Mouse (Mus musculus) forebrain, embryonic 14.5 days (tissue): ENCODE measurements around the gene Foxp3. TPM values are rescaled to one million over a fixed set of nuclear protein-coding genes. Genes with fewer than 3 reads are reported as not detected.

ENCODE experiments used
- ATAC-seq: fragments of 200-750 bp; cut with Nextera tagmentation; 2 replicates; pipeline ENCODE4 v1.8.0; 2017; ENCODE audit warnings: mild to moderate bottlenecking, moderate library complexity
- DNase-seq: peaks from one replicate; pipeline ENCODE4 v3.0.0-alpha.2; 2015; ENCODE audit warnings: low spot score
- H3K27ac ChIP-seq: fragments of 300-500 bp; sonication (generic); 2 replicates; pipeline ENCODE4 v1.5.1; 2014; ENCODE audit warnings: low read depth, mild to moderate bottlenecking, control low read depth, low read length, moderate library complexity
- H3K27me3 ChIP-seq: fragments of 300-500 bp; sonication (generic); replicated peaks from 2 replicates; pipeline ENCODE4 v1.6.1; 2014; ENCODE audit warnings: low read length, control low read depth, mixed read lengths; ENCODE audit not compliant: control insufficient read depth, insufficient read depth
- H3K36me3 ChIP-seq: fragments of 300-500 bp; sonication (generic); 2 replicates; pipeline ENCODE4 v1.6.1; 2014; ENCODE audit warnings: low read length, control low read depth; ENCODE audit not compliant: control insufficient read depth, insufficient read depth
- H3K4me1 ChIP-seq: fragments of 300-500 bp; sonication (generic); 2 replicates; pipeline ENCODE4 v1.6.1; 2014; ENCODE audit warnings: antibody characterized with exemption, low read length, control low read depth; ENCODE audit not compliant: control insufficient read depth, insufficient read depth
- H3K4me2 ChIP-seq: fragments of 300-500 bp; sonication (generic); 2 replicates; pipeline ENCODE4 v1.6.1; 2014; ENCODE audit warnings: mild to moderate bottlenecking, control low read depth, low read length
- H3K4me3 ChIP-seq: fragments of 300-500 bp; sonication (generic); 2 replicates; pipeline ENCODE4 v1.5.1; 2014; ENCODE audit warnings: low read depth, low read length, control low read depth
- H3K9ac ChIP-seq: fragments of 300-500 bp; sonication (generic); 2 replicates; pipeline ENCODE4 v1.6.1; 2014; ENCODE audit warnings: mild to moderate bottlenecking, low read length, control low read depth, moderate library complexity
- H3K9me3 ChIP-seq: fragments of 300-500 bp; sonication (generic); replicated peaks from 2 replicates; pipeline ENCODE4 v1.6.1; 2016; ENCODE audit warnings: low read length, control low read depth, mixed read lengths; ENCODE audit not compliant: control insufficient read depth
- WGBS: fragments of 180-500 bp; shearing (Covaris S2); extraction: QIAGEN DNeasy Blood & Tissue Kit; methylation state at CpG from one replicate; pipeline ENCODE4 v1.1.7; 2014; 5-methylcytosine and 5-hydroxymethylcytosine counted together
- polyA plus RNA-seq: library from polyadenylated mRNA; unstranded; fragments of >200 nt; fragmentation: Nextera tagmentation; extraction: Ambion mirVana; gene quantifications from 2 replicates; pipeline ENCODE4 v1.2.1, GENCODE M21; 2014

Gene Foxp3
- polyA plus RNA-seq, 1 experiment from 2014 or later = not detected

- peak; percentile 43; the same call in 1 of the 2 replicates for ATAC-seq
- H3K4me3 ChIP-seq = no peak overlapping the region
- 48% methylated on average over 8 of the region's 8 CpGs for WGBS
These were observed 32.1 kb downstream of the Foxp3 start for GRCm38 (mm10) chrX:7605575-7605941.

DNA sequence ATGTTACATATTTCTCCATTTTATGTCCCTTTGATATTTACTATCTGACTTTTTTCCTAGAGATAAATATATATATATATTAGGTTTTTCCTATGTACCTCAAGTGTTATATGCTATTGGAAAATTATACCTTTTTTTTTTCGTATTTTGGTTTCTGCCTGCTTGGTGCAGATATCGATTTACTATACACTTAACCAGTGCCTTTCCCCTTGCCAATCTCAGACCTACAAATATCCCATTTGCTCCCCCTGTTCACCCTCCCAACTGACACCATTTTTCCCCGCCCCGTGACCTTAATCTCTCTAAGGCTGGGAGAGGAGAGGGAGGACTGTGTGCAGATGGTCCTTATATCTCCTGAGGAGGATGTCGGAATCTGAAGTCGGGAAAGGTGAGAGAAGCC lies 33.3 kb downstream of the Foxp3 start, which contains the start of gene Cacna1f:
Cacna1f (plus strand) TSS at position 301 of the 400 bp plus-strand sequence.
- WGBS = 79% methylated on average over 6 of the region's 6 CpGs
- no peak within 1 kb of the TSS for H3K27ac ChIP-seq
- DNase-seq = no peak

More at GRCm38 (mm10) chrX:7605575-7605941, 32.1 kb downstream of the Foxp3 start:
- Histone ChIP-seq H3K9me3 (no peaks in the 10 kb centered on the region), H3K36me3 (no peaks in the 10 kb centered on the region), H3K9ac (no peak overlapping the region), H3K4me1 (no peaks in the 10 kb centered on the region), H3K27ac (no peak overlapping the region), H3K27me3 (no peaks in the 10 kb centered on the region), H3K4me2 (no peak overlapping the region)
- DNase-seq = no peak

GRCm38 (mm10) chrX:7610035-7610434 lies 36.6 kb downstream of the Foxp3 start:
- peak; percentile 16; the same call in 1 of the 2 replicates for ATAC-seq
- DNase-seq = peak; percentile 1
- H3K27ac ChIP-seq = no peak overlapping the region
- H3K9me3 ChIP-seq = no peaks in the 10 kb centered on the region
- H3K36me3 ChIP-seq = no peaks in the 10 kb centered on the region
- peak overlapping the region; percentile 61 for H3K4me2 ChIP-seq
- H3K9ac ChIP-seq = peak overlapping the region; percentile 58
- WGBS = 36% methylated on average over 21 of the region's 21 CpGs
- H3K4me1 ChIP-seq = no peaks in the 10 kb centered on the region
- peak overlapping the region; percentile 34 for H3K4me3 ChIP-seq
- no peaks in the 10 kb centered on the region for H3K27me3 ChIP-seq

More for the DNA sequence above, 33.3 kb downstream of the Foxp3 start, which contains the start of gene Cacna1f:
- Histone ChIP-seq H3K4me3 (no peak within 1 kb of the TSS), H3K36me3 (no peaks in the 10 kb centered on the region), H3K9ac (no peak within 1 kb of the TSS), H3K4me2 (no peak within 1 kb of the TSS), H3K9me3 (no peaks in the 10 kb centered on the region), H3K4me1 (no peaks in the 10 kb centered on the region), H3K27me3 (no peaks in the 10 kb centered on the region)
- no peak for ATAC-seq

GRCm38 (mm10) chrX:7610536-7611258 lies 37.3 kb downstream of the Foxp3 start:
- peak; percentile 75 for ATAC-seq
- peak; percentile 2 for DNase-seq
- H3K27ac ChIP-seq = no peak overlapping the region
- H3K4me1 ChIP-seq = no peaks in the 10 kb centered on the region
- H3K27me3 ChIP-seq = no peaks in the 10 kb centered on the region
- H3K4me3 ChIP-seq = peak overlapping the region; percentile 34
- H3K36me3 ChIP-seq = no peaks in the 10 kb centered on the region
- peak overlapping the region; percentile 61 for H3K4me2 ChIP-seq
- H3K9ac ChIP-seq = peak overlapping the region; percentile 58
- no peaks in the 10 kb centered on the region for H3K9me3 ChIP-seq
- 44% methylated on average over 26 of the region's 26 CpGs for WGBS

DNA sequence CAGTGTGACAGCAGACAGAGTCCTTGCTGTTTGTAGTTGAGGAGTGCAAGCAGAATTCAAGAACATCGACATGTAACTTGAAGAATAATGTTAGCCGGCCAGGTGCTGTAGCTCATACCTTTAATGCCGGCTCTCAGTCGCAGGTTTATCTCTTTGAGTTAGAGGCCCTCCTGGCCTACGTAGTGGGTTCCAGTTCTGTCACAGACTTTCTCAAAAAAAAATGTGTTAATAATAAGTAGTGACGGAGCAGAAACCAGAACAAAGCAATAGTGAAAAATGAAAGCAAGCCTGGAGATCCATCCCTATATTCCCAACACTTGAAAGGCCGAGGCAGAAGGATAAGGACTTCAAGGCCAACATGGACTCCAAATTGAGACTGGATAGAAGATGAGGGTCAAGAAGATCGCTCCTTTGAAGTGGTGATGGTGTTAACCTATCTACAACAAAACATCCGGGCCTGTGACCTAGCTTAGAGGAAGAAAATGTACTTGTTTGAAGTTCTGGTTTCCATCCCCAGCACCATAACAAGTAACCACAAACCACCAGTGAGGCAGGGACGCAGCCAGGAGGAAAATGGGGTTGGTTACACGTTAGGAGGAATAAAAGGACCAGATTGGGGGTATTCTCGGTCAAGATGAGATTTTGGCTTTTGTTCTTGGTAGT lies 44.6 kb downstream of the Foxp3 start:
- Histone ChIP-seq H3K36me3 (no peaks in the 10 kb centered on the region), H3K9ac (no peak overlapping the region), H3K27me3 (no peaks in the 10 kb centered on the region), H3K4me2 (no peak overlapping the region), H3K9me3 (no peaks in the 10 kb centered on the region), H3K4me1 (no peaks in the 10 kb centered on the region), H3K27ac (no peak overlapping the region), H3K4me3 (no peak overlapping the region)
- no peak for DNase-seq
- ATAC-seq = no peak
- WGBS = 82% methylated on average over 12 of the region's 12 CpGs

DNA sequence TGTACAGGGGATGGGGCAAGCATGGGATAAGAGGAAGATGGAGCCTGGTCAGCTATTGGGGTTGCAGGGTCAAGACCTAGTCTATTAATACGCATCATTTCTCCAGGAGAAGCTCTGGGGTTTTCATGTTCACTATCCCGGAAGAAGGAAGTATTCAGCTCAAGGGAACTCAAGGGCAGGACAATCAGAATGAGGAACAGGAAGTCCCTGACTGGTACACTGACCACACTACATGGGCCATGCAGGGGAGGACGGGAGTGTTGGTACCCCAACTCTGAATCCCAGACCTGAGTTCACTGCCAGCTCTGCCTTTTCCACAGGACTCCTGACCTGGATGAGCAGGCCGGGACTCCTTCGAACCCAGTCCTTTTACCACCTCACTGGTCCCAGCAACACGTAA lies 59.1 kb downstream of the Foxp3 start:
- DNase-seq (no peak), ATAC-seq (no peak)
- no peaks in the 10 kb centered on the region for H3K9me3 ChIP-seq
- no peaks in the 10 kb centered on the region for H3K27me3 ChIP-seq
- 87% methylated on average over 6 of the region's 6 CpGs for WGBS
- no peak overlapping the region for H3K27ac ChIP-seq
- no peaks in the 10 kb centered on the region for H3K4me1 ChIP-seq
- no peaks in the 10 kb centered on the region for H3K36me3 ChIP-seq
- H3K9ac ChIP-seq = no peak overlapping the region
- H3K4me2 ChIP-seq = no peak overlapping the region
- no peak overlapping the region for H3K4me3 ChIP-seq

DNA sequence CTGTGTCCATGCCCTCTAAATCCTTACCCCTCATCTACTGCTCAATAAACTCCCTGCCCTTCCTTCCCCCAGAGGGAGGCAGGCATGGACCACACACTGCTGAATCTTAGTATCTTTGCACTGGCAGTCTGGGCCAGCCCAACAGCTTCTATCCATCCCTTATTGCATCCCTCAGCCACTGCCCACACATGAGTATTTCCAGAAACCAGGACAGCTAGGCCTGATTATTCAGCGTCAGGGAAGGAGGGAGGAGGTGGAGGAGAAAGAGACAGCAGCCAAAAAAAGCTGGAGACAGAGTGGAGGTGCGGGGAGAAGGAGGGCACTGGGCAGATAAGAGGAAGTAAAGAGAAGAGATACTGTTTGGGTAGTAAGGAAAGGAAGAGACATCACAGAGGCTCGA lies 61.7 kb downstream of the Foxp3 start:
- Histone ChIP-seq H3K36me3 (no peaks in the 10 kb centered on the region), H3K4me3 (no peak overlapping the region), H3K9ac (no peak overlapping the region), H3K9me3 (no peaks in the 10 kb centered on the region), H3K4me2 (no peak overlapping the region), H3K4me1 (no peaks in the 10 kb centered on the region), H3K27ac (no peak overlapping the region), H3K27me3 (no peaks in the 10 kb centered on the region)
- DNase-seq = no peak
- ATAC-seq = no peak
- WGBS = 76% methylated on average over 3 of the region's 3 CpGs

GRCm38 (mm10) chrX:7638401-7639091 lies 65.1 kb downstream of the Foxp3 start, which contains the start of gene Syp:
TSS of gene Syp (plus strand) at chrX:7638471.
- Histone ChIP-seq H3K9me3 (no peaks in the 10 kb centered on the region), H3K36me3 (no peaks in the 10 kb centered on the region), H3K4me2 (peak within 1 kb of the TSS; percentile 54), H3K4me3 (peak within 1 kb of the TSS; percentile 49), H3K9ac (peak within 1 kb of the TSS; percentile 70), H3K4me1 (no peaks in the 10 kb centered on the region), H3K27me3 (no peaks in the 10 kb centered on the region), H3K27ac (peak within 1 kb of the TSS; percentile 80)
- DNase-seq (peak; percentile 81), ATAC-seq (peak; percentile 88)
- WGBS = 32% methylated on average over 42 of the region's 42 CpGs
